Mouse (Mus musculus): Measurements from ENCODE around the gene Tipin. TPM values are rescaled to one million over a fixed set of nuclear protein-coding genes. Genes with fewer than 3 reads are reported as not detected.
"Not testable (repeated sequence)": the region's sequence is repeated elsewhere in the genome, so short reads cannot be mapped to it uniquely, and the experiment has no call there.

The Tipin gene
- polyA plus RNA-seq, 1 experiment from 2014 or later = 333 TPM

DNA sequence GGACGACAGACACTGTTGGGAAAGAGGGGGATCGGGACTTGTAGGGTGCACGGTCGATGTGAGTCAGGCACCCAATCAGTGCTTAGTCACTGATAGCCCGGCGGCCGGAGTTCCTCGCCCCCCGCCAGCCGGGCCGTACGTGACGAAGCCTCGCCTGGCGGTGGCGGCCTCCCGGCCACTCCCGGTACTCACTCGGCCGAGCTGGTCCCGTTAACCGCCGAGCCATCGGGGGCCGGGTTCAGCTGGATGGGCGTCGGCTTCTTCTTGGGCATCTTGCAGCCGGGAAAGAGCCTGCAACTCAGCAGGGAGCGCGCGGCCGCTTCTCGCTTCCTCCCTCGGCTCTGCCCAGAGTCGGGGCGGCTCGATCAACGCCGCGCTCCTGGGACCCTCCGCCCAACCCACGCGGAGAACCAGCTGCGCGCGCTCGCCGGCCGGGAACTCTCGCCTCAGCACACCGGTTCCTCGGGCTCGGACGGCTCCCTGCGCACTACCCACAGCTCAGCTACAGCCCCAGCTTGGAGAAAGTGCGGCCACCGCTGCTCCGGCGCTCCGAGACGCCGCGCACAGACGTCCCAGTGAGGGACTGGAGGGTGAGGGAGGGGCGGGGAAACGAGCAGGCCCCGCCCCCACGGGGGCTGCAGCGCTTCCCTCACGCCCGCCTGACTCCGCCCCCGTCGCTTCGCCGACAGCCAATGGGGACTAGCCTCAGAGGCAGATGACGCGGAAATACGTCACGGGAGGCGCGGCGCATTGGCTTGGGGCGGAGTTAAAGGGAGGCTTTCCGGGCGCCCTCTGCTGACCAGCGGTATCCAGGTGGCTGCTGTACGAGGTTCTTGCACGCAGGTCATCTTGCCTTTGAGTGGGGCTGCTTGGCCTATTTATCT is 28.1 kb upstream of the Tipin start, which contains the start of gene Map2k1:
Map2k1 (minus strand) TSS at position 611 of the 884 bp plus-strand sequence.
- peak within 1 kb of the TSS; percentile 92 for H3K4me3 ChIP-seq
- H3K27ac ChIP-seq = peak within 1 kb of the TSS; percentile 94
- no peaks in the 10 kb centered on the region for H3K27me3 ChIP-seq (ENCODE audit: poor library complexity, severe bottlenecking)
- H3K36me3 ChIP-seq (replicated peaks) = peaks cover 9% of the 10 kb centered on the region
- peaks cover 38% of the 10 kb centered on the region for H3K4me1 ChIP-seq
- no peaks in the 10 kb centered on the region for H3K9me3 ChIP-seq
- under 1% methylated on average over 89 of the region's 89 CpGs for WGBS
- peak; percentile 100 for DNase-seq (ENCODE audit: extremely low spot score, low spot score)

DNA sequence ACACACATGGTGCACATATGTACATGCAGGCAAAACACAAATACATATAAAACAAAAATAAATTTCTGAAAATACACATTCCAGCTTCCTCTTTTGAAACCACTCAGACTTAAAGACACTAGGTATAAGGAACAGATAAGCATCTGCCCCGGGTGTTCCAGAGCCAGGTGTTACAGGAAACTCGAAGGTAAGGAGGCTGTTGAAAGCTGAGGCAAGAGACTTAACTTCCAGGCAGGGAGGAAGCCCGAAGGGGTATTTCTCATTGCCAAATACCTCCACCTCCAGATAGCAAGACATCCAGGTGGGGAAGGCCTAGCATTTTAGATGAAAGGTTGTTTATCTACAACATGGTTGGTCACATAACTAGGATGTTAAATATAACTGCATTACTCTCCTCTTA is 26.0 kb upstream of the Tipin start:
- Histone ChIP-seq H3K9me3 (no peaks in the 10 kb centered on the region), H3K27me3 (ENCODE audit: poor library complexity, severe bottlenecking) (no peaks in the 10 kb centered on the region), H3K4me1 (peaks cover 29% of the 10 kb centered on the region), H3K36me3 (replicated peaks) (no peaks in the 10 kb centered on the region), H3K27ac (no peak overlapping the region), H3K4me3 (no peak overlapping the region)
- DNase-seq (ENCODE audit: extremely low spot score, low spot score) = no peak
- 83% methylated on average over 3 of the region's 3 CpGs for WGBS

DNA sequence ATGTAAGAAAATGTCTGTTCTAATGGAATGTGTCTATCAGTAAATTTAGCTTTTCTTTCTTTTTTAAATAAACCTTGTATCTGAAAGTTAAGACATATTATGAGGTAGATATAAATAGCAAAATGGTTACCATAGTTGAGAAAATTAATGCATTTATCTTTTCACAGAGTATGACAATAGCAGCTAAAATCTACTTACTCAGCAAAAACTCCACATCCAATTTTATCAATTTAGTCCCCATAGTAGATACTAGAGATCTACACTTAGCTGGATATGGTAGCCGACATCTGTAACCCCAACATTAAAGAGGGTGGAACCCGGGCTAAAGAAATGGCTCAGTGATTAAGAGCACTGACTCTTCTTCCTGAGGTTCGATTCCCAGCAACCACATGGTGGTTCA is 25.2 kb upstream of the Tipin start:
- Histone ChIP-seq H3K9me3 (no peaks in the 10 kb centered on the region), H3K27me3 (ENCODE audit: poor library complexity, severe bottlenecking) (no peaks in the 10 kb centered on the region), H3K36me3 (replicated peaks) (no peaks in the 10 kb centered on the region), H3K4me1 (peaks cover 21% of the 10 kb centered on the region), H3K27ac (no peak overlapping the region), H3K4me3 (no peak overlapping the region)
- no peak for DNase-seq (ENCODE audit: extremely low spot score, low spot score)
- 91% methylated on average over 3 of the region's 3 CpGs for WGBS

DNA sequence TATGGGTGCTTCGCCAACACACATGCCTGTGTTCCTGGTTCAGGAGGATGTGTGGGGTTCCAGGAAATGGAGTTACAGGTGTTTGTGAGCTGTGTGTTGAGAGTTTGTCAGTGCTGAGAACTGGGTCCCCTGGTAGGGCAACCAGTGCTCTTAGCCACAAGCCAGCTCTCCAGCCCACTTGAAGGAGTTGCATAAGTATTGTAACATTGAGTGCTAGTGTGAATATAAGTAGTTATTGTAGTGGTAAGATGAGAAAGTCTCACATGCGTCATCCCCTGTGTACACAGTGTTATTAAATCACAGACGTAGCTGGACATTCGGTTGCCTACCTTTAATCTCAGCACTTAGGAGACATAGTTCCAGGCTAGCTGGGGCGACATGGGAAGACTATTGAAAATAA is 21.5 kb upstream of the Tipin start:
- H3K4me1 ChIP-seq = no peaks in the 10 kb centered on the region
- H3K4me3 ChIP-seq = no peak overlapping the region
- no peak for DNase-seq (ENCODE audit: extremely low spot score, low spot score)
- no peak overlapping the region for H3K27ac ChIP-seq
- no peaks in the 10 kb centered on the region for H3K36me3 ChIP-seq (replicated peaks)
- no peaks in the 10 kb centered on the region for H3K9me3 ChIP-seq
- H3K27me3 ChIP-seq (ENCODE audit: poor library complexity, severe bottlenecking) = no peaks in the 10 kb centered on the region
- 90% methylated on average over 5 of the region's 5 CpGs for WGBS

DNA sequence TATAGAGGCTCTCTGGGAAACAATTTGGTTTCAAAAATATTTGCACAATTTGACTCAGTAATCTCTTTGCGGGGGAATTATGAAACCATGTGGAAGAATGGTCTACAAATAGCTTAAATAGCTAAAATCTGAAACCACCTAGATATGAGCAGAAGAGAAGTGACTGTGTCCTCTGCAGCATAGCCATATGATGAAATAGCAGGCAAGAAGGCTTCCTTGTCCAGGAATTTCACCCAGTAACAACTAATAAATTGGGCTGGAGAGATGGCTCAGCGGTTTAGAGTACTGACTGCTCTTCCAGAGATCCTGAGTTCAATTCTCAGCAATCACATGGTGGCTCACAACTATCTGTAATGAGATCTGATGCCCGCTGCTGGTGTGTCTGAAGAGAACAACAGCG is 20.4 kb upstream of the Tipin start:
- Histone ChIP-seq H3K27me3 (ENCODE audit: poor library complexity, severe bottlenecking) (no peaks in the 10 kb centered on the region), H3K27ac (no peak overlapping the region), H3K4me3 (no peak overlapping the region), H3K4me1 (no peaks in the 10 kb centered on the region), H3K9me3 (no peaks in the 10 kb centered on the region), H3K36me3 (replicated peaks) (no peaks in the 10 kb centered on the region)
- DNase-seq (ENCODE audit: extremely low spot score, low spot score) = no peak
- 89% methylated on average over 4 of the region's 4 CpGs for WGBS

DNA sequence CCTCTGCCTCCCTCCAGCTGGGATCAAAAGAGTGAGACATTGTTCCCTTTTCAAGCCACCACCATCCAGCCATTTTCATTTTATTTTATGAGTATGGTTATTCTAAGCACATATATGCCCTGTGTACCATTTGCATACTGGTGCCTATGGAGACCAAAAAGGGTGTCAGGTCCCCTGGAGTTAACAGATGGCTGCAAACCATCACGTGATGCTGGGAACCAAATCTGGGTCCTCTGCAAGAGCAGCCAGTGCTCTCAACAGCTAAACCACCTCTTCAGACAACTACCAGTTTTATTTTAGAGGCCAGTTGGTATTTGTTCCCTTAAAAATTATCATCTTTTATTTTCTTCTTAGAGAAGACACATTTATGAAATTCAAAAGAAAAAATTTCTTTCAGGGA is 16.6 kb upstream of the Tipin start:
- Histone ChIP-seq H3K9me3 (no peaks in the 10 kb centered on the region), H3K4me1 (no peaks in the 10 kb centered on the region), H3K4me3 (no peak overlapping the region), H3K27ac (no peak overlapping the region), H3K36me3 (replicated peaks) (no peaks in the 10 kb centered on the region), H3K27me3 (ENCODE audit: poor library complexity, severe bottlenecking) (no peaks in the 10 kb centered on the region)
- WGBS = 73% methylated on average over 1 of the region's 1 CpGs
- DNase-seq (ENCODE audit: extremely low spot score, low spot score) = no peak

DNA sequence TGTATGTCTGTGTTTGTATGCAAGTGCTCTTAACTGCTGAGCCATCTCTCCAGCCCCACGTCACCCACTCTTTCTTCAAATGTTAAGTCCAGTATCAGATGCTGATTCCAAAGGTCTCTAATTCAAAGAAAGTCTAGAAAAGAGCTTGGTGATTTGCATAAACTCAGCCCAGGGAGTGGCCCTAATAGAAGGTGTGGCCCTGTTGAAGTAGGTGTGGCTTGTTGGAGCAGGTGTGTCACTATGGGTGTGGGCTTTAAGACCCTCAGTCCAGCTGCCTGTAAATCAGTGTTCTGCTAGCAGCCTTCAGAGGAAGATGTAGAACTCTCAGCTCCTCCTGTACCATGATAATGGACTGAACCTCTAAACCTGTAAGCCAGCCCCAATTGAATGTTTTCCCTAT is 14.2 kb upstream of the Tipin start:
- Histone ChIP-seq H3K4me1 (no peaks in the 10 kb centered on the region), H3K27me3 (ENCODE audit: poor library complexity, severe bottlenecking) (no peaks in the 10 kb centered on the region), H3K4me3 (no peak overlapping the region), H3K36me3 (replicated peaks) (no peaks in the 10 kb centered on the region), H3K9me3 (no peaks in the 10 kb centered on the region), H3K27ac (no peak overlapping the region)
- 92% methylated on average over 1 of the region's 1 CpGs for WGBS
- DNase-seq (ENCODE audit: extremely low spot score, low spot score) = no peak

DNA sequence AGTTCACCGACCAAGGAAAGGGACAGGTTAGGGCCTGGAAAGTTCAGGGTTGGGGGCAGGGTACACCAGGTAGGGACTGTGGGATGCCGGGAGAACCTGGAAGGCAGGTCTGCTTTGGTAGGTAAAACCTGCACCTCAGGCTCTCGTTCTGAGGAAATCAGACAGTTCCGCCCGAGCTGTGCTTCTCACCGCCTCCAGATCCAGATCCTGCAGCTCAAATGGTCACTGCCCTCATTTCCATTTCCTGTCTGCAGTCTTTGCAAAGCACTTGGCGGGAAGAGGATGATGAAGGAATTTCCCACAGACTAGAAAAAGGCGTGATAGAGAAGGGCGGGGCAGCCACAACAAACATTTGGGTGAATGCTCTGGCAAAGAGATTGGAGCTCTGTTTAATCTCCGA is 13.2 kb upstream of the Tipin start:
- Histone ChIP-seq H3K27me3 (ENCODE audit: poor library complexity, severe bottlenecking) (no peaks in the 10 kb centered on the region), H3K4me3 (no peak overlapping the region), H3K9me3 (no peaks in the 10 kb centered on the region), H3K36me3 (replicated peaks) (no peaks in the 10 kb centered on the region), H3K4me1 (no peaks in the 10 kb centered on the region), H3K27ac (no peak overlapping the region)
- DNase-seq (ENCODE audit: extremely low spot score, low spot score) = no peak
- 91% methylated on average over 10 of the region's 10 CpGs for WGBS

DNA sequence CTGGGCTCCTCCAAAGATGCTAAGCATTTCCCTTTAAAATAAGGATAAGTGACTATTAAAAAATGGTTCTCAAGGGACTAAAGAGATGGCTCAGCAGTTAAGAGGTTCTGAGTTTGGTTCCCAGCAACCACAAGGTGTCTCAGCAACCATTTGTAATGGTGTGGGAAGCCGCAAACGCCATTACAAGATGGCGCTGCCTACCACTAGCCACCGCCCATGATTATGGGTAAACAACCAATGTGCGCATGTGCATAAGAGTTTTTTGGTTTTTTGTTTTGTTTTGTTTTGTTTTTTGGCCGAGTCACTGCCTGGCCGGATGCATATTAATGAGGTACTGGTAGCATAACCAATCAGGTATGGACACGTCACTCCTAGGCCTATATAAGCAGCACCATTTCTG is 12.5 kb upstream of the Tipin start:
- not testable (repeated sequence) for H3K27me3 ChIP-seq (ENCODE audit: poor library complexity, severe bottlenecking); H3K4me1 ChIP-seq; H3K4me3 ChIP-seq; H3K27ac ChIP-seq; H3K9me3 ChIP-seq; H3K36me3 ChIP-seq (replicated peaks); DNase-seq (ENCODE audit: extremely low spot score, low spot score)
- 94% methylated on average over 8 of the region's 8 CpGs for WGBS

DNA sequence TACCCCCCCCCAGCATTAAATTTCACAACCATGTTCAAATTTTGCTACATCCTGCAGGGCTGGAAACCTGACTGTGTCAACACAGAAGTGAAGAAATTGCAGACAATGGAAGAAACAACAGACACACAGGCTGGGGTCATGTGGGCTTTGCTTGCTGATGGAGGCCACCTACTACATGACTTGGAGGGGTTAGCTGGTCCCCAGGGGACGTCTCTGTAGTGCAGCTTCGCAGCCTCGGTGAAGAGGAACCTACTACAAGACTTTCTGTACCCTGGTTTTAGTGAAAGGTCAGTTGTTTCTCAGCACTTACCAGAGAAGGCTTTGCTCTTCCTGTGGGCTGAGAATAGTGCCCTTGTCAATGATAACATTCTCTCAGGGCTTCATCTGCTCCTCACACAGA is 10.1 kb upstream of the Tipin start:
- Histone ChIP-seq H3K9me3 (no peaks in the 10 kb centered on the region), H3K27ac (no peak overlapping the region), H3K4me1 (no peaks in the 10 kb centered on the region), H3K4me3 (no peak overlapping the region), H3K36me3 (replicated peaks) (no peaks in the 10 kb centered on the region), H3K27me3 (ENCODE audit: poor library complexity, severe bottlenecking) (no peaks in the 10 kb centered on the region)
- 81% methylated on average over 3 of the region's 3 CpGs for WGBS
- no peak for DNase-seq (ENCODE audit: extremely low spot score, low spot score)

DNA sequence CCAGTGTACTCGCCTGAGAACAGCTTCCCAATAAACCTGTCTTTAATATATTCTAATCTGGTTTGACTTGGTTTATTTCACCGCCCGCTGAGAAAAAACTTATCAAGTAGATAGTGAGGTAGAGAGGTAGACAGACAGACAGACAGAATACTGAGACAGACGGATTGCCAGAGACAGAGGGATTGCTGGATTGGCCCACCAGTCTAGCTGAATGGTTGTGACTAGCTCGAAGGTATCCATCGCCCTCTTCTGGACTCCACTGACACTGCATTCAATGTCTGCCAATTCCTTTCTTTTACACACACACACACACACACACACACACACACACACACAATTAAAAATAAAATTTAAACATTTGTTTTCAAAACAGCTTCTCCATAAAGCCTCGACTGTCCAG is 8.8 kb upstream of the Tipin start:
- no peaks in the 10 kb centered on the region for H3K36me3 ChIP-seq (replicated peaks)
- no peak overlapping the region for H3K27ac ChIP-seq
- WGBS = 48% methylated on average over 7 of the region's 7 CpGs
- H3K4me1 ChIP-seq = no peaks in the 10 kb centered on the region
- H3K27me3 ChIP-seq (ENCODE audit: poor library complexity, severe bottlenecking) = no peaks in the 10 kb centered on the region
- no peaks in the 10 kb centered on the region for H3K9me3 ChIP-seq
- no peak overlapping the region for H3K4me3 ChIP-seq
- peak; percentile 31 for DNase-seq (ENCODE audit: extremely low spot score, low spot score)

DNA sequence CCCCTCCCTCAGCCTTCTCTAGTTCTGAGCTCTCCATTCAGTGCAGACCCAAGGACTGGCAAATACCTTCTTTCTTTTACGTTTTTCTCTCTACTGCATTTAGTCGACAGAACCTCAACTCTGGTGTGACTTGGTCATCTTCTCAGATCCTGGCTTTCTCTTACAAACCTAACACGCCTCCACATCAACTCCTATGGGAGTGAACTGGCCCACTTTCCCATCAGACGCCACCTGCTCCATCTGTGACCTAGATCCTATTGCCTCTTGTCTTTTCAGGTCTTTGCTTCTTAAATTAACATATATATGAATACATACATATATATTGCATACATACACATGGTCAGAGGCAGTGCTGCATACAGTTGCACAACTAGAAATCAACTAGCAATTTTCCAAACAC is 7.6 kb upstream of the Tipin start:
- H3K9me3 ChIP-seq = no peaks in the 10 kb centered on the region
- H3K4me3 ChIP-seq = no peak overlapping the region
- no peaks in the 10 kb centered on the region for H3K36me3 ChIP-seq (replicated peaks)
- H3K4me1 ChIP-seq = no peaks in the 10 kb centered on the region
- no peak overlapping the region for H3K27ac ChIP-seq
- 77% methylated on average over 4 of the region's 4 CpGs for WGBS
- no peak for DNase-seq (ENCODE audit: extremely low spot score, low spot score)
- H3K27me3 ChIP-seq (ENCODE audit: poor library complexity, severe bottlenecking) = no peaks in the 10 kb centered on the region

DNA sequence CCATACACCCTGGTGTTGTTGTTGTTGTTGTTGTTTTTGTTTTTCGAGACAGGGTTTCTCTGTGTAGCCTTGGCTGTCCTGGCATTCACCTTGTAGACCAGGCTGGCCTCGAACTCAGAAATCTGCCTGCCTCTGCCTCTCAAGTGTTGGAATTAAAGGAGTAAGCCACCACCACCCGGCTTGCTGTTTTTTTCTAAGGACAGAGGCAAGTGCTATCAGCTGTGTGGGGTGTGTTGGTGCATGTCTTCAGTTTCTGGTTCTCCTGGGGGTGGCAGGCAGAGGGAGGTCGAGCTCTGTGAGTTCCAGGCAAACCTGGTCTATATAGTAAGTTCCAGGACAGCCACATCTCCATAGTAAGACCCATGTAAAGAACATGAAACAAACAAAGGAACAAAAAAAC is 7.1 kb upstream of the Tipin start:
- WGBS = 86% methylated on average over 4 of the region's 4 CpGs

More for the DNA sequence above, 7.1 kb upstream of the Tipin start:
- H3K9me3 ChIP-seq = no peaks in the 10 kb centered on the region
- no peaks in the 10 kb centered on the region for H3K4me1 ChIP-seq
- H3K36me3 ChIP-seq (replicated peaks) = no peaks in the 10 kb centered on the region
- H3K4me3 ChIP-seq = no peak overlapping the region
- DNase-seq (ENCODE audit: extremely low spot score, low spot score) = no peak
- no peaks in the 10 kb centered on the region for H3K27me3 ChIP-seq (ENCODE audit: poor library complexity, severe bottlenecking)
- no peak overlapping the region for H3K27ac ChIP-seq
